Mouse (Mus musculus) kidney, adult 11 months (tissue): ENCODE results near the gene Sds.
"Not testable (repeated sequence)": the region's sequence is repeated elsewhere in the genome, so short reads cannot be mapped to it uniquely, and the experiment has no call there.

Experiments used
- DNase-seq: peaks from one replicate; pipeline ENCODE4 v3.0.0; 2022

Gene Sds

GRCm38 (mm10) chr5:120493440-120493839 lies 17.1 kb downstream of the Sds start:
- DNase-seq = no peak

- no peak for DNase-seq
Observed at GRCm38 (mm10) chr5:120493873-120494395, 17.6 kb downstream of the Sds start.

GRCm38 (mm10) chr5:120495064-120495702 lies 18.9 kb downstream of the Sds start:
- DNase-seq = peak; percentile 42

GRCm38 (mm10) chr5:120495703-120496226 lies 19.4 kb downstream of the Sds start:
- DNase-seq = no peak

GRCm38 (mm10) chr5:120497071-120497470 lies 20.7 kb downstream of the Sds start:
- no peak for DNase-seq

- DNase-seq = no peak
Observed at GRCm38 (mm10) chr5:120499202-120499601, 22.9 kb downstream of the Sds start.

GRCm38 (mm10) chr5:120500609-120501008 lies 24.3 kb downstream of the Sds start:
- DNase-seq = not testable (repeated sequence)

GRCm38 (mm10) chr5:120502147-120502621 lies 25.9 kb downstream of the Sds start:
- DNase-seq = no peak

- peak; percentile 33 for DNase-seq
Observed at GRCm38 (mm10) chr5:120502675-120503143, 26.4 kb downstream of the Sds start.

GRCm38 (mm10) chr5:120503144-120503795 lies 26.9 kb downstream of the Sds start, which contains the start of gene Plbd2:
Gene Plbd2, minus strand, starts transcription at chr5:120503625.
- peak; percentile 61 for DNase-seq

- DNase-seq = peak; percentile 79
Observed at GRCm38 (mm10) chr5:120505368-120505767, 29.0 kb downstream of the Sds start.

- DNase-seq = no peak
Observed at GRCm38 (mm10) chr5:120505781-120506180, 29.5 kb downstream of the Sds start.

GRCm38 (mm10) chr5:120506490-120506889 lies 30.2 kb downstream of the Sds start:
- DNase-seq = no peak

GRCm38 (mm10) chr5:120507311-120507710 lies 31.0 kb downstream of the Sds start:
- no peak for DNase-seq

- DNase-seq = peak; percentile 95
Observed at GRCm38 (mm10) chr5:120510982-120511642, 34.8 kb downstream of the Sds start, which contains the start of gene Slc8b1. Gene Slc8b1, plus strand, starts transcription at chr5:120511168.

GRCm38 (mm10) chr5:120511643-120512220 lies 35.4 kb downstream of the Sds start:
- DNase-seq = no peak

- peak; percentile 39 for DNase-seq
Observed at GRCm38 (mm10) chr5:120512911-120513555, 36.7 kb downstream of the Sds start.

GRCm38 (mm10) chr5:120514031-120514677 lies 37.8 kb downstream of the Sds start:
- DNase-seq = no peak

GRCm38 (mm10) chr5:120514754-120515153 lies 38.4 kb downstream of the Sds start:
- peak; percentile 29 for DNase-seq

GRCm38 (mm10) chr5:120515451-120515850 lies 39.1 kb downstream of the Sds start:
- no peak for DNase-seq

GRCm38 (mm10) chr5:120516221-120516984 lies 40.1 kb downstream of the Sds start:
- DNase-seq = peak; percentile 85
